Mouse (Mus musculus) heart, adult 2 months (tissue): Measurements from ENCODE around the gene Oas1f.
"Not testable (repeated sequence)": the region's sequence is repeated elsewhere in the genome, so short reads cannot be mapped to it uniquely, and the experiment has no call there.

ENCODE experiments used
- CTCF ChIP-seq: fragments of 200-600 bp; IDR thresholded peaks from 2 replicates; pipeline ENCODE4 v1.8.1; 2022; ENCODE audit warnings: antibody characterized with exemption, mild to moderate bottlenecking, moderate library complexity
- EP300 ChIP-seq: fragments of 200-500 bp; IDR thresholded peaks from 2 replicates; pipeline ENCODE4 v1.6.1; 2011; ENCODE audit warnings: low read depth, low read length, control low read depth; ENCODE audit not compliant: insufficient read depth
- POLR2A ChIP-seq: fragments of 200-500 bp; IDR thresholded peaks from 2 replicates; pipeline ENCODE4 v1.6.1; 2011; ENCODE audit warnings: mild to moderate bottlenecking, low read depth, low read length, control low read depth; ENCODE audit not compliant: insufficient read depth

DNA sequence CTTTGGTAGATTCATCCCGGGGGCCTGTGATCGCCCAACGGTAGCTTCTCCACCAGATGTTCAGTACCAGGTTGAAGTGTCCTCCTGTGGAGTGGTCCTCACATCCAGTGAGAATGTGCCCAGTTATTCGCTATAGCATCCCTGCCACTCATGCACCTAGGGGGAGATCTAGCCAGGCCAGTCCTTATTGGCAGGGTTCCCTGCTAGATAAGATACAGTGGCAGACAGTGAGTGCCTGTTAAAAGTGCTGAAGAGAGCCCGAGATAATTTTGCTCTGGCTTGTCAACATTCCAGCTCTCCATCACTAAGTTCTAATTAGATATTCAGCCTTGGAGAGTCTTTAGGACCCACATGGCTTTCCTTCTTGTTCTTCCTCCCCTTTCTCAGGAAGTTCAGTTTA is 49.0 kb upstream of the Oas1f start:
- not testable (repeated sequence) for TF ChIP-seq CTCF, POLR2A, EP300
